In genomic region chr11:55373838-55374237, GRCm38 (mm10) we compare ENCODE assay signal across 12 mouse cellular contexts. TPM values are rescaled to one million over a fixed set of nuclear protein-coding genes. Genes with fewer than 3 reads are reported as not detected.
DNase-seq lines count a peak whose midpoint lies in the region; ATAC-seq and TF ChIP-seq lines count a peak whose summit lies in the region.
"Had no signal": no experiment of that assay in that cellular context is flagged by ENCODE, and none has a peak within 500 bp of the region (broad histone marks: within the 10 kb centered on the region; RNA-seq: fewer than 3 reads in every experiment).

No protein-coding gene starts in this region.

- peak; percentile 65 for TF ChIP-seq CTCF in gastrocnemius, adult 2 months (IDR thresholded peaks at IDR 0.05)
- peak; percentile 24; the same call in 1 of the 2 replicates for TF ChIP-seq CTCF in spleen, adult 2 months (IDR thresholded peaks at IDR 0.05; ENCODE audit: extremely low read depth, insufficient read depth, insufficient read length, insufficient replicate concordance)

- DNase-seq in gastrocnemius, adult 2 months, result no peak
- no peak for DNase-seq in gastrocnemius, postnatal 10 days
- no peak for DNase-seq in spleen, adult 2 months (ENCODE audit: low read depth in 1 of 2, low spot score in 2 of 2)
- no peak for DNase-seq in spleen, adult 12 weeks (ENCODE audit: low spot score)
- DNase-seq in thymus, postnatal 4 days, result peak; percentile 54
- DNase-seq in layer of hippocampus, postnatal 10 days (ENCODE audit: low spot score in 2 of 2), result no peak
- DNase-seq in heart, postnatal 25 days (ENCODE audit: low spot score), result no peak
- DNase-seq: spleen, adult 18-20 months had no signal

- no peaks in the 10 kb centered on the region for H3K4me1 ChIP-seq in spleen, adult 2 months (ENCODE audit: control insufficient read depth, insufficient read depth, insufficient read length)
- H3K4me1 ChIP-seq: neural tube, embryonic 15.5 days had no signal

- H3K36me3 ChIP-seq in spleen, adult 2 months (ENCODE audit: control insufficient read depth, insufficient read depth, low read length), result no peaks in the 10 kb centered on the region
- H3K36me3 ChIP-seq: neural tube, embryonic 15.5 days had no signal

- H3K27ac ChIP-seq in gastrocnemius, adult 2 months, result no peak overlapping the region
- no peak overlapping the region for H3K27ac ChIP-seq in spleen, adult 2 months (ENCODE audit: insufficient read depth, low read length)
- H3K27ac ChIP-seq: neural tube, embryonic 15.5 days had no signal

- no peaks in the 10 kb centered on the region for H3K27me3 ChIP-seq in spleen, adult 2 months (ENCODE audit: control insufficient read depth, insufficient read depth, low read length)
- H3K27me3 ChIP-seq: neural tube, embryonic 15.5 days had no signal

- intact Hi-C loops in gastrocnemius, adult 2 months (cut with DNase I), result no loop called here
- intact Hi-C loops in heart, postnatal 25 days (cut with DNase I), result no loop called here

- TF ChIP-seq POLR2A in spleen, adult 2 months (IDR thresholded peaks at IDR 0.05; ENCODE audit: low read depth, low read length), result no peak

- no peak overlapping the region for H3K4me3 ChIP-seq in gastrocnemius, adult 2 months
- no peak overlapping the region for H3K4me3 ChIP-seq in spleen, adult 2 months (ENCODE audit: extremely low read depth, insufficient read depth, insufficient read length)
- H3K4me3 ChIP-seq: neural tube, embryonic 15.5 days had no signal

- 60% methylated on average over 6 of the region's 6 CpGs for WGBS in spleen, adult 2 months

- 0 out of 2 replicates have a peak, but pooled peaks have one; percentile 60 for ATAC-seq in erythroid progenitor cell, adult 5-6 weeks (replicated peaks; ENCODE audit: low FRiP score, poor library complexity, severe bottlenecking)
- ATAC-seq: forebrain, embryonic 16.5 days had no signal

RNA-seq across cellular contexts. Expression of gene Fat2, which starts 37.5 kb away (rescaled TPM):
- under 1 TPM; 0.03 TPM for total RNA-seq in gastrocnemius, adult 2 months (2021)
- under 1 TPM; 0.14 to 0.26 TPM for total RNA-seq in gastrocnemius, postnatal 10 days (2021)
- polyA plus RNA-seq in spleen, adult 2 months (2012; rRNA removed), result 0.02 TPM in 2 replicates
- not detected in 2 replicates for total RNA-seq in erythroid progenitor cell, adult 5-6 weeks (2015; ENCODE audit: low replicate concordance)
- not detected in 2 replicates for total RNA-seq in erythroid progenitor cell, adult 5-6 weeks (2017; ENCODE audit: low replicate concordance)
- under 1 TPM; 0.38 to 0.43 TPM for total RNA-seq in layer of hippocampus, postnatal 10 days (2021)
- under 1 TPM in 1 of 2 experiments, not detected in 1; 0.08 TPM for total RNA-seq in heart, postnatal 25 days (2021)
- polyA plus RNA-seq: heart, embryonic 14.5 days had no signal

RNA-seq across cellular contexts. Expression of gene Sparc, which starts 49.1 kb away (rescaled TPM):
- total RNA-seq in gastrocnemius, adult 2 months (2021), result 100 to 1,000 TPM; 276 to 473 TPM
- total RNA-seq in gastrocnemius, postnatal 10 days (2021), result 1,000 to 10,000 TPM; 2,118 to 2,804 TPM
- 427 and 627 TPM in 2 replicates for polyA plus RNA-seq in spleen, adult 2 months (2012; rRNA removed)
- 1.8 and 3.8 TPM in 2 replicates for total RNA-seq in erythroid progenitor cell, adult 5-6 weeks (2015; ENCODE audit: low replicate concordance)
- 1.9 and 9.3 TPM in 2 replicates for total RNA-seq in erythroid progenitor cell, adult 5-6 weeks (2017; ENCODE audit: low replicate concordance)
- 100 to 1,000 TPM; 378 to 402 TPM for total RNA-seq in layer of hippocampus, postnatal 10 days (2021)
- 100 to 1,000 TPM; 785 to 951 TPM for total RNA-seq in heart, postnatal 25 days (2021)

Comparison
In these comparisons a context has a peak if more than half of its experiments do, and no peak if none do; other contexts are left out.
1. RNA of gene Sparc, which starts 49.1 kb away (total RNA-seq): 2,118 to 2,804 TPM in gastrocnemius, postnatal 10 days, 785 to 951 TPM in heart, postnatal 25 days, 276 to 473 TPM in gastrocnemius, adult 2 months and 378 to 402 TPM in layer of hippocampus, postnatal 10 days; 1.8 to 9.3 TPM in erythroid progenitor cell, adult 5-6 weeks; every median in the first group is over 10 times any median in the second.